Mouse (Mus musculus) erythroblast, embryonic 14.5 days (primary cell): ENCODE measurements around the gene P4ha2. TPM values are rescaled to one million over a fixed set of nuclear protein-coding genes. Genes with fewer than 3 reads are reported as not detected.

ENCODE experiments used
- H3K27me3 ChIP-seq: 2 replicates; pipeline ENCODE4 v1.6.1; 2012; ENCODE audit warnings: inconsistent platforms; ENCODE audit not compliant: control insufficient read depth
- H3K36me3 ChIP-seq: 2 replicates; pipeline ENCODE4 v1.6.1; 2012; ENCODE audit warnings: mild to moderate bottlenecking, inconsistent platforms; ENCODE audit not compliant: control insufficient read depth
- H3K4me1 ChIP-seq: 2 replicates; pipeline ENCODE4 v1.6.1; 2012; ENCODE audit warnings: inconsistent platforms; ENCODE audit not compliant: control insufficient read depth
- H3K4me3 ChIP-seq: replicated peaks from 2 replicates; pipeline ENCODE3; 2012; ENCODE audit warnings: moderate library complexity, mild to moderate bottlenecking, inconsistent platforms
- H3K9me3 ChIP-seq: 2 replicates; pipeline ENCODE4 v1.6.1; 2012; ENCODE audit warnings: low read length, inconsistent platforms, mixed read lengths; ENCODE audit not compliant: control insufficient read depth
- GATA1 ChIP-seq: IDR thresholded peaks from 2 replicates; pipeline ENCODE4 v1.6.1; 2012; ENCODE audit warnings: low read length, inconsistent platforms, mixed read lengths
- TAL1 ChIP-seq: IDR thresholded peaks from 3 replicates; pipeline ENCODE4 v1.6.1; 2012; ENCODE audit warnings: low read length, inconsistent platforms, mixed read lengths
- polyA plus RNA-seq: library from polyadenylated mRNA; stranded (reverse); fragments of >175 nt; gene quantifications from 2 replicates; pipeline ENCODE4 v1.2.3, GENCODE M21; 2012

The P4ha2 gene
- polyA plus RNA-seq, 1 experiment: not detected

DNA sequence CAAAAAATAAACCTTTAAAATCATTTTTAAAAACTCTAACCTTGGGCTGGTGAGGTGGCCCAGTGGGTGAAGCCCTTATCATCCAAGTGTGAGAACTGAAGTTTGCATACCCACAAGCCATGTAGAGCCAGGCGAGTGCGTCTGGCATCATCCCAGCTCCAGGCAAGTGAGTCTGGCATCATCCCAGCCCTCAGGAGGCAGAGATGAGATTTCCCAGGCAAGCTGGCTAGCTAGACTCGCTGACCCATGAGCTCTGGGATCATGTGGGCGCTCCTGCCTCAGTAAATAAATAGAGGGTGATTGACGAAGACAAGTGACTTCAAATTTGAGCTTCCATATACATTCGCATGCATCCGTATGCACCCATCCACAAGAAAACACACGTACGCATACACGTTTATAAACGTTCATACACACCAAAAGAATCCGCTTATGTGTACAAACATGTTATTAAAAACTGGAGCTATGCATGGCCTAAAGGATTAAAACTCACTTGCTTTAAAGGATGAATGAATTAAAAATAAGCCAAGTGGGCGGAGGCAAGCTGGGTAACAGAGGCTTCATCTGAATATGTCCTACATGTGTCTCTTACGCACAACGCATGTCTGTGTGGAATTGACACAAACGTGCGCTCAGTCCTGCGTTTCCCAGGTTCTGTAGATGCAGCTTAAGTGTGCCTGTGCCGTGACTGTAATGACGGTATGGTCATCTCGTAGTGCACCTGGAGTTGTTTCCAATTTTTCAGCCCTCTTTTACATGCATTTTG, 12.3 kb downstream of the P4ha2 start:
- Histone ChIP-seq H3K9me3 (no peaks in the 10 kb centered on the region), H3K36me3 (no peaks in the 10 kb centered on the region), H3K27me3 (no peaks in the 10 kb centered on the region), H3K4me3 (no peak overlapping the region), H3K4me1 (no peaks in the 10 kb centered on the region; the same call in 1 of the 2 replicates)
- no peak for TF ChIP-seq TAL1
- TF ChIP-seq GATA1: no peak

DNA sequence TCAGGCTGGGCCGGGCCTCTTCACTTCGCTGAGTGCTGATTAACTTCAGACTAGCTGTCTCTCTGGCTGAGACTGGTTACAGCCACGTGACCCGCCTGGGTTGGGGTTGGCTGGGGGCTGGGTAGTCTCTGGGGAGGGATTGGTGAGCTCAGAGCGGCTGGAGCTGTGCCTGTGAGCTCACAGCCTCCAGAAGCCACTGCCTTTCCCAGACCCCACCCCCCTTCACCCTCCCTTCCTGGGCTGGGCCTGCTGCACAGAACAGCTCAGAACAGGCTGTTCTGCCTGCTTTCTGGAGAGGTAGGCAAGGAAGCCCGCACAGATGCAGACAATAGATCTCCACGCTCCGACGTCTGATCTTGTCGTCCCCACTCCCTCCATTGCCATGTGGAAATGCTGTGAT, 13.0 kb downstream of the P4ha2 start:
- TF ChIP-seq GATA1 (no peak), TAL1 (no peak)
- Histone ChIP-seq H3K4me3 (no peak overlapping the region), H3K36me3 (no peaks in the 10 kb centered on the region), H3K4me1 (no peaks in the 10 kb centered on the region; the same call in 1 of the 2 replicates), H3K27me3 (no peaks in the 10 kb centered on the region), H3K9me3 (no peaks in the 10 kb centered on the region)

DNA sequence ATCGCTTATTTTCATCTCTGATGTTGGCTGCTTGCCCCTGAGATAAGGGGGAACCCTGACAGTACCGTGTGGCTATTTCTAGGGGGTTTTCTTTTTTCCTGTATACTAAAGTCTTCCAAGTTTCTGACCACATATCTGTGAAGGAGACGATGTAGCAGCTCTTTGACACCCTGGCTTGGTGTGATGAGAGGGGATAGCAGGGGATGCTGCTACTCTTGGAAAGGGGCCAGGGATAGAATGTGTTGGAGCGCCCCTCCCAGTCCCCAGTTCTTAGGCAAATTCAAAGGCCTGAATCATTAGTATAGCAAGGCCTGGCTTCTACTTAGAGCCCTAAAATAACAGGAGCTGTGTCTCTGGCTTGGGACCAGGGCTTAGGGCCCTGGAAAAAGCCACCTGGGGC, 13.5 kb downstream of the P4ha2 start:
- Histone ChIP-seq H3K9me3 (no peaks in the 10 kb centered on the region), H3K27me3 (no peaks in the 10 kb centered on the region), H3K4me1 (no peaks in the 10 kb centered on the region; the same call in 1 of the 2 replicates), H3K4me3 (no peak overlapping the region), H3K36me3 (no peaks in the 10 kb centered on the region)
- no peak for TF ChIP-seq TAL1
- no peak for TF ChIP-seq GATA1

DNA sequence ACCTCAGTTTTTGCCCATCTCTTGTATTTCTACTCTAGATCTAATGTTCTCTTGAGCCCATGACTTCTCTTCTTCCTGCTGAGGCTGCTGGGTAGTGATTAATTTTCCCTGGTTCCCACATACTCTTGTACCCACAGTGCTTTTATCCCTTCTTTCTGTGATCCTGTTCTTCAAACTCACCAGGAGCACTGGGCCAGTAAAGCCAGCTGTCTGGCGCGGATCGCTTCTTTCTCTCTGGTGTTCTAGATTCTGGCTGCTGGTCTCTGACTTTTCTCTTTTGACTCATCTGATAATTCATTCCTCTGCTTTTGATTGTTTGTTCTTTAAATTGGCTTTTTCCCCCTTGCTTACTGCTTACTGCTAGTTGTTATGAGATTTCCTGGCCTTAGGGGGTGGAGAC, 14.9 kb downstream of the P4ha2 start:
- TF ChIP-seq TAL1 (no peak), GATA1 (no peak)
- H3K36me3 ChIP-seq: no peaks in the 10 kb centered on the region

DNA sequence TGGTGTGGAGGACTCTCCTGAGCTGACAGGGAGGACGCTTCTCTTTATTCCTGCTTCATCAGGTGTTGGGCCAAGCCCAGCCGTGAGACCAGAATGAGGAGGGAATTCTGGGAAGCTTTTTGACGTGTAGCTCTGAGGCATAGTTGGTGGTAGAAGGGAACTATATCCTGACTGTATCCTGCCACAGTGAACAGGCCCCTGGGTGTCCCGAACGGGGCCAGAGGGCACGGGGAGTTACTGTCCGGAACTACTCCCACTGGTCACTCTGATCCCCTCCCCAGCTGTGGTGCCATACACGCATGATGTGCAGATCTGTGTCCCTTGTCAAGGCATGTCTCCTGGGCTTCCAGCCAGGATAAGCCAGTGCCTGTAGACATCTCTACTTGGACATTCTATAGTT, 15.4 kb downstream of the P4ha2 start:
- H3K4me3 ChIP-seq: no peak overlapping the region
- no peaks in the 10 kb centered on the region for H3K27me3 ChIP-seq
- TF ChIP-seq TAL1: no peak
- TF ChIP-seq GATA1: no peak
- H3K4me1 ChIP-seq: no peaks in the 10 kb centered on the region; the same call in 1 of the 2 replicates
- H3K36me3 ChIP-seq: no peaks in the 10 kb centered on the region
- no peaks in the 10 kb centered on the region for H3K9me3 ChIP-seq

More for the DNA sequence above, 14.9 kb downstream of the P4ha2 start:
- H3K4me3 ChIP-seq: no peak overlapping the region
- no peaks in the 10 kb centered on the region for H3K9me3 ChIP-seq
- no peaks in the 10 kb centered on the region for H3K27me3 ChIP-seq
- no peaks in the 10 kb centered on the region; the same call in 1 of the 2 replicates for H3K4me1 ChIP-seq

DNA sequence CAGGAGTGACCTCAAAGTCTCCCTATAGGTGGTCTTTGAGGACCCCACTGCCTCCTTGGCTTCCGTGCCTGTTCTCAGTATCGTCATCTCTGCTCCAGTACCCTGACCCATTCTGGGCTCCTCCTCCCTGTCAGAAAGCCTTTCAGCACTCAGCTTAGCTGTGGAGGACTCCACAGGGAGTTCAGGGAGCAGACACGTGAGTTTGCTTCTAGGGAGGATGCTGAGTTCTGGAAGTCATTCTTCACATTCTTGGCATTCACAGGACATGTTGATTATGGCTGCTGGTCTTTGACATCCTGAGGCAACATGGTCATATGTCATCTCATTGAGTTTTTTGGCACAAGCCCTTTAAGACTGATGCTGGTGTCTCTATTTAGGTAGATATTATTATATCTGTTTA, 16.0 kb downstream of the P4ha2 start:
- TF ChIP-seq TAL1 (no peak), GATA1 (no peak)

DNA sequence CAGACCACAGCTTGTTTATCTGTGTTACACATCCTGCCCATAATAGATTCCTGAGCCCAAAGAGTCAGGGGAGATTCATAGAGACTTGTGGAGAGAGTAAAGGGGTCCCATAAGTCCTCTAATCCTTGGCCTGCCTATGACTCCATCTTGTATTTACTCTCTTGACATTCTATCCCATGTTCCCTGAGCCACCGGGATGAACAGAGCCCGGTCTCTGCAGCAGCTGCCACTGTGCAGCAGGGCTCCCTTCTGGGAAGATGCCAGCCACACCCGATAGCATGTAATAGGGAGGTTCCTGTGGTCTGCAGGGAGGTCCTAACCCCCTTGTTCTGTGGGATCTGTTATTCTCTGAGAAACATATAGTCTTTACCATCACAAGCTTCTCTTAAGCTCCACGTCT, 16.5 kb downstream of the P4ha2 start:
- no peaks in the 10 kb centered on the region for H3K9me3 ChIP-seq
- no peaks in the 10 kb centered on the region for H3K27me3 ChIP-seq
- TF ChIP-seq TAL1: no peak
- no peak for TF ChIP-seq GATA1
- no peaks in the 10 kb centered on the region; the same call in 1 of the 2 replicates for H3K4me1 ChIP-seq
- no peak overlapping the region for H3K4me3 ChIP-seq
- no peaks in the 10 kb centered on the region for H3K36me3 ChIP-seq

More for the DNA sequence above, 16.0 kb downstream of the P4ha2 start:
- Histone ChIP-seq H3K36me3 (no peaks in the 10 kb centered on the region), H3K27me3 (no peaks in the 10 kb centered on the region), H3K4me1 (no peaks in the 10 kb centered on the region; the same call in 1 of the 2 replicates), H3K9me3 (no peaks in the 10 kb centered on the region), H3K4me3 (no peak overlapping the region)

DNA sequence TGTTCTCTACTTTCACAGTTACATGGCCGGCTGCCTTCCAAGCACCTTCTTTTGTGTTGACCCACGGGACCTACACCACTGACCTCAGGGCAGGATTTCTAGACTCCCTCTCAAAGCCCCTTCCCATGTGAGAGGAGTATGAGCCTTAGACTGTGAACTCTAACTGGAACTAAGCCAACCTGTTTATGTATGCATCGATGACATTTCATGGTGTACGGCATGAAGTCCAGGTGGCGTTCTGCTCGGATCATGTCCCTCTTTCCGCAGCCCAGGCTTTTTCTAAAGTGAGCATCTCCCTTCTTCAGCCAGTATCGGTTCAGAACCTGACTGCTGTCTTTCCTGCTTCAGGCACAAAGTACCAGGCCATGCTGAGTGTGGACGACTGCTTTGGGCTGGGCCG, 17.2 kb downstream of the P4ha2 start:
- Histone ChIP-seq H3K27me3 (no peaks in the 10 kb centered on the region), H3K4me1 (no peaks in the 10 kb centered on the region; the same call in 1 of the 2 replicates), H3K9me3 (no peaks in the 10 kb centered on the region), H3K4me3 (no peak overlapping the region), H3K36me3 (no peaks in the 10 kb centered on the region)
- TF ChIP-seq GATA1 (no peak), TAL1 (no peak)

DNA sequence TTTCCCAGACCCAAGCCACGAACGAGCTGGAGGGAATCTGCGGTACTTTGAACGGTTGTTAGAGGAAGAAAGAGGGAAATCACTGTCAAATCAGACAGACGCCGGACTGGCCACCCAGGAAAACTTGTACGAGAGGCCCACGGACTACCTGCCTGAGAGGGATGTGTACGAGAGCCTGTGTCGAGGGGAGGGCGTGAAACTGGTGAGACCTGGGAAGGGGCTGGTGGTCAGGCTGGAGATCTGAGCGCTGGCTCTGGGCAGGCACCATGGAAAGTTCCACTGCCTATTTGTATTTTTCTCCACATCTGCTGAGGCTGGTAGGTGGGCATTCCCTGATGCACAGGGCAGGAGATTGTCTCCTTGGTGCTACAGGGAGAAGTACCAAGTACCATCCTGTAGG, 19.2 kb downstream of the P4ha2 start:
- H3K9me3 ChIP-seq: no peaks in the 10 kb centered on the region
- TF ChIP-seq GATA1: no peak
- TF ChIP-seq TAL1: no peak
- no peaks in the 10 kb centered on the region for H3K4me1 ChIP-seq
- H3K27me3 ChIP-seq: no peaks in the 10 kb centered on the region
- H3K36me3 ChIP-seq: no peaks in the 10 kb centered on the region
- H3K4me3 ChIP-seq: no peak overlapping the region
